Mouse (Mus musculus) left cerebral cortex, postnatal 10 days (tissue): ENCODE data around the gene Aldoc. TPM values are rescaled to one million over a fixed set of nuclear protein-coding genes. Genes with fewer than 3 reads are reported as not detected.
"Not testable (repeated sequence)": the region's sequence is repeated elsewhere in the genome, so short reads cannot be mapped to it uniquely, and the experiment has no call there.

ENCODE experiments used
- DNase-seq, 2 experiments: peaks; one replicate each; pipeline ENCODE4 v3.0.0; 2021 to 2022; ENCODE audit warnings: low spot score in 2 of 2, mixed read lengths in 1 of 2; ENCODE audit errors: extremely low spot score in 1 of 2
- intact Hi-C: fragments of 180-260 bp; cut with DNase I; formaldehyde crosslinking; loops from one replicate; pipeline ENCODE4 v1.15.1; 2025
- total RNA-seq, 2 experiments: library from RNA; stranded (reverse); gene quantifications; 2 replicates each; pipeline ENCODE4 v1.2.3; 2021

The Aldoc gene
- total RNA-seq: 100 to 1,000 TPM; 291 to 324 TPM

DNA sequence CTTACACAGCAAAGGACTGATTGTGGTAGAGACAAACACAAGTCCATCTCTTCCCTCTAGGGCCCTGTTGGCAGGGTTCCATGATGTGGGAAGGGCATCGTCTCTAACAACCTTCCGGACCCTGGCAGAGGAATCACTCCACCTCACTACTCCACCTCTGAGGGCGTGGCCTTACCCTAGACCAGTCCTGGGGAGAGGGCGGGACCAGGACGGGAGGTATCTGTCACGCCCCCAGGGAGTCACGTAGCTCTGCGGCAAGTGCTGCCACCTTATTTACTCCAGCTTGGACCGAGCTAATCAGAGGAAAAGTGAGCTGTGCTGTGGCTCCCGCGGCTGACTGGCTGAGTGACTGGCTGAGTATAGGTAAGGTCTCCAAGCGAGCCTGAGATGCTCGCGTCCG is at the start of gene Aldoc:
Gene Aldoc, plus strand, starts transcription at position 109 of the 400 bp plus-strand sequence.
- peak; percentile 74 to 88 for DNase-seq
- intact Hi-C loops: no loop called here

DNA sequence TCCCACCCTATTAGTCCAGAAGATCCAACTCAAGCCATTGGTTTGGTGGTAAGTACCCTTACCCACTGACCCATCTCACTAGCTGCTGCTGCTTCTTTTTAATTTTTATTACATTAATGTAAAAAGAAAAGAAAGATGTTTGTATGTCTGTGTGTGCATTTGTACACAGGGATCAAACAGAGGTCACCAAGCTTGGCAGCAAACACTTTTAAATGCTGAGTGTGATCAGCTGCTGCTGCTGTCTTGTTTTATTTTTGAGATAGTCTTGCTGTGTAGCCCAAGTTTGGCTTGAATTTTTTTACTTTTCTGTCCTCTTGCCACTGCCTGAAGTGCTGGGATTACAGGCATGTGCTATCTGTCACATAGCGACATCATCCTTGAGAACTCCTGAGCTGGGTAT is 47.2 kb upstream of the Aldoc start:
- intact Hi-C loops: no loop called here
- DNase-seq: no peak

DNA sequence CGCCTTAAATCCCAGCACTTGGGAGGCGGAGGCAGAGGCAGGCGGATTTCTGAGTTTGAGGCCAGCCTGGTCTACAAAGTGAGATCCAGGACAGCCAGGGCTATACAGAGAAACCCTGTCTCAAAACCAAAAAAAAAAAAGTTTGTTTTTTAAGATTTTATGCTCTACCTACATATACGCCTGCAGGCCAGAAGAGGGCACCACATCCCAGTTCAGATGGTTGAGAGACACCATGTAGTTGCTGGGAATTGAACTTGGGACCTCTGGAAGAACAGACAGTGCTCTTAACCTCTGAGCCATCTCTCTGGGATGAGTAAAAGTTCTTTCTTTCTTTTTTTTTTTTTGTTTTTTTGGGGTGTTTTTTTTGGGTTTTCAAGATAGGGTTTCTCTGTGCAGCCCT is 46.6 kb upstream of the Aldoc start:
- DNase-seq, intact Hi-C loops: not testable (repeated sequence)

DNA sequence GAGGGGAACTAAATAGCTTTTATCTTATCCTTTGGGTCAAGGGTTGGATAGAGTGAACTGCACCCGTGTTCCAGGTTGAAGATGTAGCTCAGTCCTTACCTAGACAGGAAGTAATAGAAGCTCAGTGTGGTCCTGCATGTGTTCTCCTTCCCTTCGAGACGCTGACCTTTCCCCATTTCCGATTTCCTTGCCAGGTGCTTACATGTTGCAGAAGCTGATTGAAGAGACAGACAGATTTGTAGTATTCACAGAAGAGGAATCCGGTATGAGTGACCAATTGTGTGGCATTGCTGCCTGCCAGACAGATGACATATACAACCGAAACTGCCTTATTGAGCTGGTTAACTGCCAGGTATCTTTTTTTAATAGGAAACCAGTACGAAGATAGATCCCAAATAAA is 43.9 kb upstream of the Aldoc start:
- intact Hi-C loops: no loop called here
- no peak for DNase-seq

DNA sequence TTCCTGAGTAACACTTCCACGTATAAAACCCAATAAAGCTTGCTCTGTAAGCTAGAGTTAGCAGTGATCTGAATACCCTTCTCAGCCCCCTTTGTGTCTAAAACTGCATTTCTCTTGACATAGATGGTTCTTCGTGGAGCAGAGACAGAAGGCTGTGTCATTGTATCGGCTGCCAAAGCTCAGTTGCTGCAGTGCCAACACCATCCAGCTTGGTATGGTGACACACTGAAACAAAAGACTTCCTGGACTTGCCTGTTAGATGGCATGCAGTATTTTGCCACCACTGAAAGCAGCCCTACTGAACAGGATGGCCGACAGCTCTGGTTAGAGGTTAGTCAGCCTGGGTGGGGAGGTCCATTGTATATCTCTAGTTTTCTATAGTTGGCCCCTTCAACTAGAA is 43.2 kb upstream of the Aldoc start:
- intact Hi-C loops: no loop called here

DNA sequence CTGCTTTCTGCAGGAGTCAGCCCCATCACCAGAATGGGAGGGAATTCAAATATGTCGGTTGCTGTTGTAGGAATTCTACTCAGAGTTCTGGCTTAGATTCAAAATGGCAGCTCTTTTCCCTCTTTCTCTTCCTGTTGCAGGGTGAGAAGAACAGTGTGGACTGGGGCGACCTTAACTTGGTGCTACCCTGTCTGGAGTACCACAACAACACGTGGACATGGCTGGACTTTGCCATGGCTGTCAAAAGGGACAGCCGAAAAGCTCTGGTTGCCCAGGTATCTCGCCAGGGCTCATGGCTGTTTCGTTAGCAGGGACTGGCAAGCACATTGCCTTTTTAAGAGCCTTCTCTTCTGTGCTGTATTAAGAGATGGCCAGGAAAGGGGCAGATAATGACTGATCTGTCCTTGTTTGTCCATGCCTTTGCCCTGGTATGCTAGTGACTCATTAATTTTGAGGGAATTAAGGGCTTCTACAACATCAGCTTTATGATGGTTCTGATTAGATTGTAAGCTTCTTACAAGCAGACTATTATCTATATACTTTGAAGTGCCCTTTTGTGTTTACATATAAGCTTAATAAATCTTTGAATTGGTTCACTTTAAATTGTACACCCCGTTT is 33.5 kb upstream of the Aldoc start:
- intact Hi-C loops: loop anchor here (5.0 kb wide), 1 partner anchor 48 kb away; no protein-coding TSS in a partner anchor
- no peak for DNase-seq

More for the DNA sequence above, 43.2 kb upstream of the Aldoc start:
- no peak for DNase-seq

DNA sequence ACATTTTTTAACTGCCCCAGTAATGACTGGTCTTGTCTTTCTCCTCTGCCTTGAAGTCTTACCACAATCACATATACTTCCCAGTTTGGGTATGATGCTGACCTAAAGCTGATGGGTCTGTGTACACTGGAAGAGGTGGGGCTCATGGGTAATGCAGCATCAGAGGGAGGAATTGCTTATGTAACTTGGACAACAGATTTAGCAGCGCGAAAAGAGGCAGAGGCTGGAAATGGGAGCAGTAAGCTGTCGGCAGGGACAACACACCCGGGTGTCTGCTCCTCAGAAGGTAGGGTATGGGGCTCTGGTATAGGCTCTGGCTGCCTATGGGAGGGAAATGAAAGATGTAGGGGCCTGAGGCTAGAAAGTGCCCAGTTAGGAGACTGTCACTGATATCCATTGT is 32.1 kb upstream of the Aldoc start, which contains the start of gene BC030499:
Gene BC030499, plus strand, starts transcription at position 188 of the 400 bp plus-strand sequence.
- no peak for DNase-seq
- intact Hi-C loops: no loop called here

DNA sequence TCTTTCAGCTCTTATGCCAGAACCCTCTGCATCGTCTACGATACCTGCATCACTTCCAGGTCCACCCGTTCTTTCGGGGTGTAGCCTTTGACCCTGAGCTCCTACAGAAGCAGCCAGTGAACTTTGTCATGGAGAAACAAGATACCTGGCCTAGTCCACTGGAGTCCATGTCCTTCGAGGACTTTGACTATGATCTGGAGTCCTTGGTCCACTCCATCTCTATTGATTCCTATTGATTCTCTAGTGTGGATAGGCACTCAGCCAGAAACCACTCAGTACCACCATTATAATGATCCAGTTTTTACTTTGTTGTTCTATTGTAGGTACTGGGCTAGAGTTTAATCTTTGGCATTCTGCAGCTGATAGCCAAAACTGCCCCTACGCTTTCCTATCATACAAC is 28.2 kb upstream of the Aldoc start:
- intact Hi-C loops: no loop called here

DNA sequence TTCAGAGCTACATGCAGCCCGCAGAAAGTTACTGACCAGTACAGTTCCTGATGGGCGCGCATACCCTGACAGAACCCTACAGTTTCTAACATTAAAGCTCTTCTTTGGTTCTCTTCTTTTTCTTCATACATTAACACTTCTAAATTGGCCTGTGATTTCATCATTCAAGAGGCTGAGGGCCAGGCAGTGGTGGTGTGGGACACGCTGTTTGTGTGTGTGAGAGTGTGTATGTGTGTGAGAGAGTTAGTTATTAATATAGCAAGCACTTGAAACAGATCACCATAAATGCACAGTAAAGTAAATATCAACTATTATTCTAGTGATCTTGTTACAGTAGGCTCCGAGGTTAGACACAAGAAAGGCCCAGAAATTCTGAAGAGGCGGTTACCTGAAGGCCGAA is 21.9 kb upstream of the Aldoc start:
- DNase-seq: no peak
- intact Hi-C loops: no loop called here

More for the DNA sequence above, 28.2 kb upstream of the Aldoc start:
- no peak for DNase-seq

DNA sequence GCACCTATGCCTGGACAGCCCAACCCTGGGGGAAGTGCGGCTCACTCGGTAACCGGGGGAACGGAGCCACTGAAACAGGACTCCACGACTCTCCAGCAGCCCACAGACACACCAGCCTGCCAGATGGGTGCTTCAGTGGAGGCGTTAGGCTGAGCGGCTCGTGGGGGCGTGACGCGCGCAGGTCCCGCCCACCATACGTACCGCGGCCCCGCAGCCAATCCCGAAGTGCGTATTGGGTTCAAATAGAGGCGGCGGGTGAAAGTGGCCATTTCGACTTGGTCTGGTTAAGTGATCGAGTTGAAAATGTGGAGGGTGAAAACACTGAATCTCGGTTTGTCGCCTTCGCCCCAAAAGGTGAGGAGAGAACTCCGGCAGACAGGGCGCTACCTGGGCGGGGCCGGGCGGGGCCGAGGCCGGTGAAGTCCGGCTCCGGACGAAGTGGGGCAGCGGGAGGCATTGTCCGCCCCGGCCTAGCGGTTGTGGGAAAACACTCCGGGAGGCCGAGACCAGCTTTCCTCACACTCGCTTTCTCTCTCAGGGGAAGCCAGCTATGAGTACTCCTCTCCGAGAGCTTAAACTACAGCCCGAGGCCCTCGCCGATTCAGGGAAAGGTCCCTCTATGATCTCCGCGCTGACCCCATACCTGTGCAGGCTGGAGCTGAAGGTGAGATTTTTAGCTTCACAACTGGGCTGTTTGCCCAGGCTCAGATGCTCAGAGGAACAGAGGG is 21.2 kb upstream of the Aldoc start, which contains the start of gene Spag5:
Gene Spag5, plus strand, starts transcription at position 173 of the 728 bp plus-strand sequence.
- peak; percentile 87 to 91 for DNase-seq
- intact Hi-C loops: no loop called here

DNA sequence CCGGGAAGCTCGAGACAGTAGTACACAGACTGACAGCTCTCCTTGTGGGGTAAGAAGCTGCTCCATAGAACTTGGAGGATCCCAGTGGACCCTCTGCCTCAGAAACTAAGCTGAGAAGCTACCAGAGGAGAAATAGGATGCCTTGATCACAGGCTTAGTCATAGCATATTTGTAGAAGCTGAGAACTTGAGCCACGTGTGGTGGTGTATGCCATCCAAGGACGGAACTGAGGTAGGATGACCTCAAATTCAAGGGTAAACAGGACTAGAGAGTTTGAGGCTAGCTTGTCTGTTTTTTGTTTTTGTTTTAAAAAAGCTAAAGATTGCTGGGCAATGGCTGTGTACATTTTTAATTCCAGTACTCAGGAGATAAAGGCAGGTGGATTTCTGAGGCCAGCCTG is 17.5 kb upstream of the Aldoc start:
- no peak for DNase-seq
- intact Hi-C loops: no loop called here

DNA sequence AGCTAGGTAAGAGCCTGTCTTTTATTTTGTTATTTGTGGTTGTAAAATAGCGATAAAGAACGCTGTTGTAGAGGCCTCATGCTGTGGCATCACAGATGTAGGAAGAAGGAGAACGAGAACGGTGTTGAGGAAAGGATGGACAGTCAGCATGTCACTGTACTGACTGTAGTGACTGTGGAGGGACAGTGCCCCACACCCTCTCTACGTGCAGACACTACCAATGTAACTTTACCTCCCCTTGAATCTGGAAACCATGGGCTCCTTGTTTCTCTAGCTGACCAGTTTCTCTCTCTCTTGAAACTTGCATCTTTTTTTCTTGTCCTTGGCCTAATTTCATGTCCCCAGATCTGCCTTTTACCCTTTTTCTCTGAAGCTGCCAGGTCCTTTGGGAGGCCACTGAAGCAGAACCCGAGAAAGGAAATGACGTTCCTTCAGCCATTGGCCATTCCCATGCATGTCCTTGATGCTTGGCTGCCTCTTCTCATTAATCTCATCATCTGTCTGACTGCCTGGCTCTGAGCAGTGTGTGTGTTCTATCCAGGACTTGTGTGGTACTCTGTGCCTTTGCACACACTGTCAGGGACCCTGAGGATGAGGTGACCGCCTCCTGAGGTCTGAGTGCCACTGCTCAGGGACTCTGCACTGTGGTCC is 11.8 kb upstream of the Aldoc start:
- intact Hi-C loops: no loop called here
- no peak for DNase-seq

DNA sequence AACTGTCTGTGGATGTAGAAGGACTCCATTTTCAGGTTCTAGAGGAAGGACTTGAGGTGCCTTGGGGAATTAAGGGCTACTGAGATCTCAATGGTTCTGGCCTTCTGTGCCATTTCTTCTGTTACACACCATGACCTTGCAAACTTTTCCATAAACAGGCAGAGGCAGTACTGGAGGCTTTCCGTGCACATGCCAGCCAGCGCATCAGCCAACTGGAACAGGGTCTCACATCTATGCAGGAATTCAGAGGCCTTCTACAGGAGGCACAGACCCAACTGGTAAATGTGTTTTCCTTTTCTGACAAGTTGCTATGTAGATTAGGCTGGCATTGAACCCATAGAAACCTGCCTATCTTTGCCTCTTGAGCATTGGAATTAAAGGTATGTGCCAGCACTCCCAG is 9.1 kb upstream of the Aldoc start:
- intact Hi-C loops: no loop called here
- no peak for DNase-seq

DNA sequence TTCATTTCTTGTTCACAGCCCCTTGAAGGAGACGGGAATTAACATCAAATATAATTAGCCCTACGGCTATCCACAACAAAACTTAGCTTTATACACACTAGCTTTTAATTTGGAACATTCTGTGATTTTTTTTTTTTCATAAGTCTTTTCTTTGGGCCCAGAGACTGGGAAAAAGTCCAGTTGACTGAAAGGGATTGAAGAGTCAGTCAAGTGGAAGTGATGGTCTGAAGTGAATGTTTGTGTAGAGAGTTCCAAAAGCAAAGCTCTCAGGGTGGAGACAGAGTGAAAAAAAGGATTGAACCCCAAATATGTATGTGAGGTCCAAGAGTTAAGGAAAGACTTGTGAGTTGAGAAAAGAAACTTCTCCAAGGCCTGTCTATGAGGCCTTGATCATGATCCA is 4.4 kb upstream of the Aldoc start:
- DNase-seq: no peak
- intact Hi-C loops: no loop called here

DNA sequence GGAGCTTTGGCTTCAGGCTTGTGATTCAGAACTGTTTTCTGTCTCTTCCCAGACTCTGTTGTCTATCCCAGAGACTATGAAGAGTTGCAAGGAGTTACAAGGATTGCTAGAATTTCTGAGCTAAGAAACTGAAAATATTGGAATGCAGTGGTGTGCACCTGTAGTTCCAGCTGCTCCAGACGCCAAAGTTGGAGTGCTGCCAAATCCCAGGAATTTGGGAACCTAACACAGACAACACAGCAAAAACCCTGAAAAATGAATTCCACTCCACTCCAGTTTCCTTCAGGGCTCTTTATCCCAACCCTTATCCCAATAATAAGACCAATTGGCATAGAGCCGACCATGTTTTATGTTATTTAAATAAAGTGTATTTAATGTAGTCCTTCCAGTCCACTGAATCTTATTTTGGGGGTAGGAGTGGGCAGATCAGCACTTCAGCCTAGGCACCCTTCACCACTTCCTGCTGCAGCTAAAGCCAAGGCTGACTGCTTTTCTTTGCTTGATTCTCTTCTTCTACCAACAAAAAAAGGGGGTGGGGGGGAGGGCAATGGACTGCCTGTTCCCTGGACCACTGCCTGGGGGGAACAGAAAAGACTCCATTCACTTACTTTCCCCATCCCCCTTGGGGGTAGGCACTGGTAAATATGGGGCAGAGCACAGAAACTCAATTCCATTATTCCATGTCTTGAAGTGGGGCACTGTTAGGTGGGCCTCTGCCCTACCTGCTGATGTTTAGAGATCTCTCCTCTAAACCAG is 514 bp upstream of the Aldoc start:
- peak; percentile 41 to 49 for DNase-seq
- intact Hi-C loops: no loop called here

DNA sequence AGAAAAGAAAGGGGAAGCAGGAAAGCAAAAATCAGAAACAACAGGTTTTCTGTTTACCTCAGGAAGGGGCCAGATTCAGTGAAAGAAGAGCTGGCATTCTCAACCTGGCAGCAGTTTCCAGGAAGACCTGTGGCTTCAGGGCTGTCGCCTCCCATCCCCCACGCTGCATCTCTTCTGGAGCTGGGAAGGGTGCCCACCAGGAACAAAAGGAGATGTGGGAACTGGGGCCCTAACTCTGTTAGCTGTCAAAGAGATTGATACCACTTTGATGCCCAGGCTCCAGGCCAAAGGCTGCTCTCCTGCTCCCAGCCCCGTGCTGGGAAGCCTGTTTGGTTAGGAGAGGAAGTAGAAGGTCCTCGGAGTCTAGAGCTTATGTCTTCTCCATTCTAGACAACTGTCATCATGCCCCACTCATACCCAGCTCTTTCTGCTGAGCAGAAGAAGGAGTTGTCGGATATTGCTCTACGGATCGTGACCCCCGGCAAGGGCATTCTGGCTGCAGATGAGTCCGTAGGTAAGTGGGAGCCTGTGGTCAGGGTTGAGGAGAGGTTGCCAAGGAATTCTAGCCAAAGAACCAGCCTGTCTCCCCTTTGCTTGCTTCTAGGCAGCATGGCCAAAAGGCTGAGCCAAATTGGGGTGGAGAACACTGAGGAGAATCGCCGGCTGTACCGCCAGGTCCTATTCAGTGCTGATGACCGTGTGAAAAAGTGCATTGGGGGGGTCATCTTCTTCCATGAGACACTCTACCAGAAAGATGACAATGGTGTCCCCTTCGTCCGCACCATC is 1.4 kb downstream of the Aldoc start:
- intact Hi-C loops: no loop called here
- DNase-seq: peak; percentile 56 to 67

DNA sequence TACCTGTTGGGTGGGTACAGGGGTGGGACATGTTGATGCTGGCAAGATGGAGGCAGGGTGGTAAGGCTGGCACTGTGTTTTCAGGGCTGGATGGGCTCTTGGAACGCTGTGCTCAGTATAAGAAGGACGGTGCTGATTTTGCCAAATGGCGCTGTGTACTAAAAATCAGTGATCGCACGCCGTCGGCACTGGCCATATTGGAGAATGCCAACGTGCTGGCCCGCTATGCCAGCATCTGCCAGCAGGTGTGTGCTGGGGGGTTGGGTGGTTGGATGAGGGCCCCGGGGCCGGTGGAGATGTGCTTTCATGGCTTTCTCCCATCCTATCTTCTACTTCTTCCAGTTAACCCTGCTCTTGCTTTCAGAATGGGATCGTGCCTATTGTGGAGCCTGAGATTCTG is 2.2 kb downstream of the Aldoc start:
- no peak for DNase-seq
- intact Hi-C loops: no loop called here

DNA sequence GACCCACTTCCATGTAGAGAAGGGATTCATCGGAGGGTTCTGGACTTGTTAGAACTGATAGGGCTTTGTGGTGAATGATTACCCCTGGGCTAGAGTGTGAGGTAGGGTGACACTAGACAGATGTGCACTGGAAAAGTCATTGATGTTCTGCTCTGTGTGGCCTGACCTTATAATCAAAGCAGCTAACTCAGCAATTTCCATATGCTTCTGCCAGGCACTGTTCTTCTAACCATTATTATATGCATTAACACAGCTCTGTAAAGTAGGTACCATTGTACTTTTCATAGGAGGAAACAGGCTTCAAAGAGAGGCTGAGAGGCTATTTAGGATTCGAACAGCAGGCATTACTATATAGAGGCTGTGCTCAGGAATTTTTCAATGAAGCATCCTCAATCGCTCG is 4.4 kb downstream of the Aldoc start:
- no peak for DNase-seq
- intact Hi-C loops: no loop called here
